Mouse (Mus musculus): ENCODE data around the gene Alpk3. TPM values are rescaled to one million over a fixed set of nuclear protein-coding genes. Genes with fewer than 3 reads are reported as not detected.
"Not testable (repeated sequence)": the region's sequence is repeated elsewhere in the genome, so short reads cannot be mapped to it uniquely, and the experiment has no call there.

The Alpk3 gene
- polyA plus RNA-seq, 1 experiment from 2014 or later = 30.2 TPM

GRCm38 (mm10) chr7:81151216-81151615 lies 93.8 kb downstream of the Alpk3 start:
- Histone ChIP-seq H3K4me3 (no peak overlapping the region), H3K27ac (ENCODE audit: poor library complexity, severe bottlenecking) (no peak overlapping the region), H3K9ac (no peak overlapping the region), H3K4me2 (no peak overlapping the region), H3K36me3 (no peaks in the 10 kb centered on the region), H3K9me3 (replicated peaks) (peaks cover 20% of the 10 kb centered on the region), H3K27me3 (replicated peaks) (no peaks in the 10 kb centered on the region), H3K4me1 (replicated peaks) (peaks cover 12% of the 10 kb centered on the region)
- WGBS = 94% methylated on average over 8 of the region's 8 CpGs
- ATAC-seq (ENCODE audit: insufficient number of reproducible peaks, low FRiP score) = no peak

GRCm38 (mm10) chr7:81152306-81152705 lies 94.9 kb downstream of the Alpk3 start:
- H3K27me3 ChIP-seq (replicated peaks) = no peaks in the 10 kb centered on the region
- peaks cover 12% of the 10 kb centered on the region for H3K4me1 ChIP-seq (replicated peaks)
- ATAC-seq (ENCODE audit: insufficient number of reproducible peaks, low FRiP score) = no peak
- peaks cover 17% of the 10 kb centered on the region for H3K9me3 ChIP-seq (replicated peaks)
- no peak overlapping the region for H3K9ac ChIP-seq
- H3K4me2 ChIP-seq = no peak overlapping the region
- no peaks in the 10 kb centered on the region for H3K36me3 ChIP-seq
- H3K27ac ChIP-seq (ENCODE audit: poor library complexity, severe bottlenecking) = no peak overlapping the region
- no peak overlapping the region for H3K4me3 ChIP-seq
- WGBS = 94% methylated on average over 10 of the region's 10 CpGs

- no peak overlapping the region for H3K27ac ChIP-seq (ENCODE audit: poor library complexity, severe bottlenecking)
- no peak for ATAC-seq (ENCODE audit: insufficient number of reproducible peaks, low FRiP score)
- H3K4me1 ChIP-seq (replicated peaks) = peaks cover 12% of the 10 kb centered on the region
- no peak overlapping the region for H3K4me3 ChIP-seq
- no peak overlapping the region for H3K9ac ChIP-seq
- H3K4me2 ChIP-seq = no peak overlapping the region
- H3K9me3 ChIP-seq (replicated peaks) = peaks cover 17% of the 10 kb centered on the region
- 72% methylated on average over 7 of the region's 7 CpGs for WGBS
- no peaks in the 10 kb centered on the region for H3K36me3 ChIP-seq
- H3K27me3 ChIP-seq (replicated peaks) = no peaks in the 10 kb centered on the region
Observed at GRCm38 (mm10) chr7:81152826-81153225, 95.4 kb downstream of the Alpk3 start.

GRCm38 (mm10) chr7:81153327-81153726 lies 95.9 kb downstream of the Alpk3 start:
- peaks cover 13% of the 10 kb centered on the region for H3K4me1 ChIP-seq (replicated peaks)
- no peak overlapping the region for H3K27ac ChIP-seq (ENCODE audit: poor library complexity, severe bottlenecking)
- H3K9ac ChIP-seq = no peak overlapping the region
- WGBS = 66% methylated on average over 6 of the region's 6 CpGs
- no peaks in the 10 kb centered on the region for H3K27me3 ChIP-seq (replicated peaks)
- H3K4me3 ChIP-seq = no peak overlapping the region
- H3K36me3 ChIP-seq = no peaks in the 10 kb centered on the region
- H3K9me3 ChIP-seq (replicated peaks) = peaks cover 17% of the 10 kb centered on the region
- no peak for ATAC-seq (ENCODE audit: insufficient number of reproducible peaks, low FRiP score)
- H3K4me2 ChIP-seq = no peak overlapping the region

GRCm38 (mm10) chr7:81154244-81154643 lies 96.8 kb downstream of the Alpk3 start:
- H3K9ac ChIP-seq; ATAC-seq (ENCODE audit: insufficient number of reproducible peaks, low FRiP score); H3K4me2 ChIP-seq; H3K27ac ChIP-seq (ENCODE audit: poor library complexity, severe bottlenecking); H3K4me3 ChIP-seq; H3K27me3 ChIP-seq (replicated peaks); H3K36me3 ChIP-seq: not testable (repeated sequence)
- Histone ChIP-seq H3K9me3 (replicated peaks) (peaks cover 17% of the 10 kb centered on the region), H3K4me1 (replicated peaks) (peaks cover 17% of the 10 kb centered on the region)

- Histone ChIP-seq H3K27ac (ENCODE audit: poor library complexity, severe bottlenecking) (no peak overlapping the region), H3K9me3 (replicated peaks) (peaks cover 15% of the 10 kb centered on the region), H3K4me2 (no peak overlapping the region), H3K4me3 (no peak overlapping the region), H3K27me3 (replicated peaks) (no peaks in the 10 kb centered on the region), H3K4me1 (replicated peaks) (peaks cover 11% of the 10 kb centered on the region), H3K9ac (no peak overlapping the region), H3K36me3 (no peaks in the 10 kb centered on the region)
- ATAC-seq (ENCODE audit: insufficient number of reproducible peaks, low FRiP score) = 0 out of 2 replicates have a peak, but pooled peaks have one; percentile 44
- 8% methylated on average over 3 of the region's 3 CpGs for WGBS
Observed at GRCm38 (mm10) chr7:81154960-81155359, 97.6 kb downstream of the Alpk3 start.

Other genes starting within 250 kb of the Alpk3 start
- 41.3 and 42.0 TPM in 2 replicates for gene Iqgap1, start 231.6 kb upstream of the Alpk3 start, polyA plus RNA-seq (2016; fragmentation: Nextera tagmentation; extraction: Ambion mirVana)
- gene Zscan2, start 196.7 kb upstream of the Alpk3 start, polyA plus RNA-seq (2016; fragmentation: Nextera tagmentation; extraction: Ambion mirVana) = 2.0 and 2.4 TPM in 2 replicates
- 18.8 and 19.9 TPM in 2 replicates for gene Wdr73, start 156.3 kb upstream of the Alpk3 start, polyA plus RNA-seq (2016; fragmentation: Nextera tagmentation; extraction: Ambion mirVana)
- gene Nmb, start 152.5 kb upstream of the Alpk3 start, polyA plus RNA-seq (2016; fragmentation: Nextera tagmentation; extraction: Ambion mirVana) = 3.6 and 3.7 TPM in 2 replicates
- 145 and 152 TPM in 2 replicates for gene Sec11a, start 109.8 kb upstream of the Alpk3 start, polyA plus RNA-seq (2016; fragmentation: Nextera tagmentation; extraction: Ambion mirVana)
- gene Zfp592, start 63.9 kb upstream of the Alpk3 start, polyA plus RNA-seq (2016; fragmentation: Nextera tagmentation; extraction: Ambion mirVana) = 15.2 and 18.1 TPM in 2 replicates
- gene Slc28a1, start 57.2 kb downstream of the Alpk3 start, polyA plus RNA-seq (2016; fragmentation: Nextera tagmentation; extraction: Ambion mirVana) = 0.14 and 0.26 TPM in 2 replicates
- gene Pde8a, start 156.0 kb downstream of the Alpk3 start, polyA plus RNA-seq (2016; fragmentation: Nextera tagmentation; extraction: Ambion mirVana) = 3.8 and 3.9 TPM in 2 replicates